Mouse (Mus musculus) spleen, adult 2 months (tissue): Measurements from ENCODE around the gene Cdca3. TPM values are rescaled to one million over a fixed set of nuclear protein-coding genes. Genes with fewer than 3 reads are reported as not detected.

Source experiments
- DNase-seq, 2 experiments: peaks; one replicate each; pipeline versions ENCODE4 v3.0.0 to v3.0.0-alpha.2; 2012 to 2021; ENCODE audit warnings: low spot score in 2 of 2, low read depth in 1 of 2
- H3K27ac ChIP-seq: fragments of 200-500 bp; 2 replicates; pipeline ENCODE4 v1.5.1; 2012; ENCODE audit warnings: low read length, inconsistent platforms; ENCODE audit not compliant: insufficient read depth
- H3K27me3 ChIP-seq: fragments of 200-500 bp; 2 replicates; pipeline ENCODE4 v1.6.1; 2012; ENCODE audit warnings: mild to moderate bottlenecking, moderate library complexity, low read length, inconsistent platforms; ENCODE audit not compliant: control insufficient read depth, insufficient read depth
- H3K36me3 ChIP-seq: fragments of 200-500 bp; 2 replicates; pipeline ENCODE4 v1.6.1; 2012; ENCODE audit warnings: mild to moderate bottlenecking, low read length, inconsistent platforms; ENCODE audit not compliant: control insufficient read depth, insufficient read depth
- H3K4me1 ChIP-seq: fragments of 200-500 bp; 2 replicates; pipeline ENCODE4 v1.6.1; 2011; ENCODE audit warnings: inconsistent platforms; ENCODE audit not compliant: control insufficient read depth, insufficient read depth, insufficient read length
- H3K4me3 ChIP-seq: fragments of 200-500 bp; 2 replicates; pipeline ENCODE4 v1.5.1; 2011; ENCODE audit warnings: mild to moderate bottlenecking, inconsistent platforms; ENCODE audit not compliant: insufficient read depth, insufficient read length; ENCODE audit errors: extremely low read depth
- CTCF ChIP-seq: fragments of 200-500 bp; IDR thresholded peaks from 2 replicates; pipeline ENCODE4 v1.5.1; 2011; ENCODE audit warnings: mild to moderate bottlenecking, inconsistent platforms; ENCODE audit not compliant: insufficient read depth, insufficient read length, insufficient replicate concordance; ENCODE audit errors: extremely low read depth
- POLR2A ChIP-seq: fragments of 200-500 bp; IDR thresholded peaks from 2 replicates; pipeline ENCODE4 v1.6.1; 2011; ENCODE audit warnings: low read depth, low read length, inconsistent platforms
- WGBS: fragments of 180-500 bp; shearing (Covaris S2); methylation state at CpG from one replicate; pipeline ENCODE4 v1.1.7; 2018; 5-methylcytosine and 5-hydroxymethylcytosine counted together
- polyA plus RNA-seq: library from polyadenylated mRNA; depleted of rRNA; stranded (reverse); fragments of >200 nt; gene quantifications from 2 replicates; pipeline ENCODE4 v1.2.3, GENCODE M21; 2012; rRNA removed

Gene Cdca3
- polyA plus RNA-seq, 1 experiment: 30.4 TPM

GRCm38 (mm10) chr6:124866560-124866959 lies 37.2 kb downstream of the Cdca3 start:
- no peaks in the 10 kb centered on the region for H3K36me3 ChIP-seq
- TF ChIP-seq CTCF: no peak
- no peak for TF ChIP-seq POLR2A
- DNase-seq: no peak
- no peak overlapping the region for H3K27ac ChIP-seq
- peaks cover 5% of the 10 kb centered on the region; the same call in 1 of the 2 replicates for H3K4me1 ChIP-seq
- WGBS: 83% methylated on average over 7 of the region's 7 CpGs
- peaks cover 9% of the 10 kb centered on the region for H3K27me3 ChIP-seq
- no peak overlapping the region for H3K4me3 ChIP-seq

GRCm38 (mm10) chr6:124874348-124874747 lies 45.0 kb downstream of the Cdca3 start:
- no peak for DNase-seq
- 37% methylated on average over 2 of the region's 3 CpGs for WGBS
- no peak overlapping the region for H3K4me3 ChIP-seq
- no peak overlapping the region for H3K27ac ChIP-seq
- TF ChIP-seq CTCF: no peak
- no peak for TF ChIP-seq POLR2A
- H3K36me3 ChIP-seq: no peaks in the 10 kb centered on the region
- no peaks in the 10 kb centered on the region for H3K4me1 ChIP-seq
- H3K27me3 ChIP-seq: no peaks in the 10 kb centered on the region

- Histone ChIP-seq H3K4me3 (no peak overlapping the region), H3K36me3 (no peaks in the 10 kb centered on the region), H3K27ac (no peak overlapping the region), H3K4me1 (no peaks in the 10 kb centered on the region), H3K27me3 (no peaks in the 10 kb centered on the region)
- no peak for DNase-seq
- TF ChIP-seq CTCF: no peak
- TF ChIP-seq POLR2A: no peak
- 59% methylated on average over 6 of the region's 6 CpGs for WGBS
Measured at GRCm38 (mm10) chr6:124879390-124879789, 50.0 kb downstream of the Cdca3 start.

GRCm38 (mm10) chr6:124881821-124882220 lies 52.5 kb downstream of the Cdca3 start:
- Histone ChIP-seq H3K4me3 (no peak overlapping the region), H3K27ac (no peak overlapping the region), H3K4me1 (peaks cover 3% of the 10 kb centered on the region; the same call in 1 of the 2 replicates), H3K27me3 (no peaks in the 10 kb centered on the region), H3K36me3 (no peaks in the 10 kb centered on the region)
- TF ChIP-seq CTCF (no peak), POLR2A (no peak)
- DNase-seq: no peak
- 91% methylated on average over 9 of the region's 9 CpGs for WGBS

Other genes with a start within 250 kb of the Cdca3 start
- gene C1s2, start 193.5 kb upstream of the Cdca3 start, polyA plus RNA-seq: 0.04 and 0.07 TPM in 2 replicates
- gene Lpcat3, start 166.5 kb upstream of the Cdca3 start, polyA plus RNA-seq: 65.1 and 70.0 TPM in 2 replicates
- 46.2 and 47.9 TPM in 2 replicates for gene Emg1, start 117.4 kb upstream of the Cdca3 start, polyA plus RNA-seq
- 96.5 and 103 TPM in 2 replicates for gene Phb2, start 117.2 kb upstream of the Cdca3 start, polyA plus RNA-seq
- 281 and 332 TPM in 2 replicates for gene Ptpn6, start 90.8 kb upstream of the Cdca3 start, polyA plus RNA-seq
- 209 and 225 TPM in 2 replicates for gene Grcc10, start 88.2 kb upstream of the Cdca3 start, polyA plus RNA-seq
- gene Gm45234, start 73.5 kb upstream of the Cdca3 start, polyA plus RNA-seq: not detected in 2 replicates
- gene Atn1, start 73.0 kb upstream of the Cdca3 start, polyA plus RNA-seq: 37.4 and 41.3 TPM in 2 replicates
- 2.9 and 3.2 TPM in 2 replicates for gene Eno2, start 59.9 kb upstream of the Cdca3 start, polyA plus RNA-seq
- gene Lrrc23, start 49.8 kb upstream of the Cdca3 start, polyA plus RNA-seq: 1.2 and 1.8 TPM in 2 replicates
- 10.3 and 13.5 TPM in 2 replicates for gene Spsb2, start 20.9 kb upstream of the Cdca3 start, polyA plus RNA-seq
- gene Tpi1, start 15.3 kb upstream of the Cdca3 start, polyA plus RNA-seq: 74.7 and 89.3 TPM in 2 replicates
- gene Usp5, start 63 bp upstream of the Cdca3 start, polyA plus RNA-seq: 53.8 and 65.3 TPM in 2 replicates
- gene Gnb3, start 10.7 kb downstream of the Cdca3 start, polyA plus RNA-seq: 0.13 and 0.37 TPM in 2 replicates
- gene P3h3, start 28.2 kb downstream of the Cdca3 start, polyA plus RNA-seq: 9.3 and 10.8 TPM in 2 replicates
- gene Gpr162, start 34.4 kb downstream of the Cdca3 start, polyA plus RNA-seq: 2.7 and 3.0 TPM in 2 replicates
- gene Cd4, start 58.7 kb downstream of the Cdca3 start, polyA plus RNA-seq: 34.2 and 35.9 TPM in 2 replicates
- 10.9 and 18.2 TPM in 2 replicates for gene Lag3, start 82.2 kb downstream of the Cdca3 start, polyA plus RNA-seq
- gene Ptms, start 90.6 kb downstream of the Cdca3 start, polyA plus RNA-seq: 450 and 549 TPM in 2 replicates
- 125 and 140 TPM in 2 replicates for gene Mlf2, start 101.8 kb downstream of the Cdca3 start, polyA plus RNA-seq
- gene Cops7a, start 136.0 kb downstream of the Cdca3 start, polyA plus RNA-seq: 106 and 116 TPM in 2 replicates
- gene Pianp, start 167.1 kb downstream of the Cdca3 start, polyA plus RNA-seq: 3.4 and 5.4 TPM in 2 replicates
- 52.2 and 54.3 TPM in 2 replicates for gene Zfp384, start 179.6 kb downstream of the Cdca3 start, polyA plus RNA-seq
- 31.8 and 36.2 TPM in 2 replicates for gene Ing4, start 210.2 kb downstream of the Cdca3 start, polyA plus RNA-seq
- gene Acrbp, start 220.1 kb downstream of the Cdca3 start, polyA plus RNA-seq: 34.4 and 35.8 TPM in 2 replicates
- gene Lpar5, start 238.4 kb downstream of the Cdca3 start, polyA plus RNA-seq: 62.1 and 64.3 TPM in 2 replicates